Mouse (Mus musculus) heart, postnatal 0 days (tissue): ENCODE measurements around the gene Pgghg. TPM values are rescaled to one million over a fixed set of nuclear protein-coding genes. Genes with fewer than 3 reads are reported as not detected.
"Not testable (repeated sequence)": the region's sequence is repeated elsewhere in the genome, so short reads cannot be mapped to it uniquely, and the experiment has no call there.

Experiments used
- ATAC-seq: fragments of 200-750 bp; cut with Nextera tagmentation; 2 replicates; pipeline ENCODE4 v1.8.0; 2017; ENCODE audit warnings: low read depth, moderate number of reproducible peaks, moderate library complexity; ENCODE audit not compliant: insufficient read depth
- DNase-seq: peaks from one replicate; pipeline ENCODE4 v3.0.0-alpha.2; 2016; ENCODE audit warnings: low spot score
- H3K27ac ChIP-seq: fragments of 300-500 bp; sonication (generic); 2 replicates; pipeline ENCODE4 v1.5.1; 2014; ENCODE audit warnings: low read depth, mild to moderate bottlenecking
- H3K27me3 ChIP-seq: fragments of 300-500 bp; sonication (generic); 2 replicates; pipeline ENCODE4 v1.6.1; 2014; ENCODE audit warnings: low read length, mixed read lengths; ENCODE audit not compliant: control insufficient read depth, insufficient read depth
- H3K36me3 ChIP-seq: fragments of 300-500 bp; sonication (generic); replicated peaks from 2 replicates; pipeline ENCODE4 v1.6.1; 2014; ENCODE audit warnings: low read length, mixed read lengths; ENCODE audit not compliant: control insufficient read depth, insufficient read depth
- H3K4me1 ChIP-seq: fragments of 300-500 bp; sonication (generic); 2 replicates; pipeline ENCODE4 v1.6.1; 2014; ENCODE audit warnings: antibody characterized with exemption; ENCODE audit not compliant: control insufficient read depth, insufficient read depth
- H3K4me2 ChIP-seq: fragments of 300-500 bp; sonication (generic); 2 replicates; pipeline ENCODE4 v1.6.1; 2014; ENCODE audit warnings: low read depth, mild to moderate bottlenecking, low read length, moderate library complexity
- H3K4me3 ChIP-seq: fragments of 300-500 bp; sonication (generic); 2 replicates; pipeline ENCODE4 v1.5.1; 2014; ENCODE audit warnings: low read depth, low read length
- H3K9ac ChIP-seq: fragments of 300-500 bp; sonication (generic); replicated peaks from 2 replicates; pipeline ENCODE4 v1.6.1; 2014; ENCODE audit warnings: low read depth, low read length, mixed read lengths
- H3K9me3 ChIP-seq: fragments of 300-500 bp; sonication (generic); replicated peaks from 2 replicates; pipeline ENCODE4 v1.6.1; 2016; ENCODE audit warnings: low read length; ENCODE audit not compliant: control insufficient read depth
- CTCF ChIP-seq: IDR thresholded peaks from 2 replicates; pipeline ENCODE4 v1.5.1; 2016; ENCODE audit warnings: antibody characterized with exemption, control low read depth, low read depth
- EP300 ChIP-seq: IDR thresholded peaks from 2 replicates; pipeline ENCODE4 v1.6.1; 2016; ENCODE audit warnings: antibody characterized with exemption, low read depth
- WGBS: fragments of 180-500 bp; shearing (Covaris S2); extraction: QIAGEN DNeasy Blood & Tissue Kit; methylation state at CpG from one replicate; pipeline ENCODE4 v1.1.7; 2014; 5-methylcytosine and 5-hydroxymethylcytosine counted together
- polyA plus RNA-seq: library from polyadenylated mRNA; unstranded; fragments of >200 nt; fragmentation: Nextera tagmentation; extraction: Ambion mirVana; gene quantifications from 2 replicates; pipeline ENCODE4 v1.2.1, GENCODE M21; 2015
- total RNA-seq: library from RNA; depleted of rRNA; stranded (reverse); fragments of >200 nt; gene quantifications from 2 replicates; pipeline ENCODE4 v1.2.3, GENCODE M21; 2014; ENCODE audit warnings: low replicate concordance

The Pgghg gene
- total and polyA plus RNA-seq, 2 experiments from 2014 or later, result 5.9 to 16.3 TPM

GRCm38 (mm10) chr7:140971479-140972171 is 30.4 kb downstream of the Pgghg start:
- H3K27ac ChIP-seq, result peak overlapping the region; percentile 66
- no peak overlapping the region for H3K4me3 ChIP-seq
- no peaks in the 10 kb centered on the region for H3K36me3 ChIP-seq
- no peaks in the 10 kb centered on the region for H3K9me3 ChIP-seq
- H3K4me2 ChIP-seq, result no peak overlapping the region
- TF ChIP-seq EP300, result no peak
- no peak for TF ChIP-seq CTCF
- no peak overlapping the region for H3K9ac ChIP-seq
- H3K4me1 ChIP-seq, result peaks cover 6% of the 10 kb centered on the region; the same call in 1 of the 2 replicates
- 0 out of 2 replicates have a peak, but pooled peaks cover 16% of the 10 kb centered on the region for H3K27me3 ChIP-seq
- ATAC-seq (peak; percentile 60; the same call in 1 of the 2 replicates), DNase-seq (no peak)
- WGBS, result 56% methylated on average over 8 of the region's 8 CpGs

DNA sequence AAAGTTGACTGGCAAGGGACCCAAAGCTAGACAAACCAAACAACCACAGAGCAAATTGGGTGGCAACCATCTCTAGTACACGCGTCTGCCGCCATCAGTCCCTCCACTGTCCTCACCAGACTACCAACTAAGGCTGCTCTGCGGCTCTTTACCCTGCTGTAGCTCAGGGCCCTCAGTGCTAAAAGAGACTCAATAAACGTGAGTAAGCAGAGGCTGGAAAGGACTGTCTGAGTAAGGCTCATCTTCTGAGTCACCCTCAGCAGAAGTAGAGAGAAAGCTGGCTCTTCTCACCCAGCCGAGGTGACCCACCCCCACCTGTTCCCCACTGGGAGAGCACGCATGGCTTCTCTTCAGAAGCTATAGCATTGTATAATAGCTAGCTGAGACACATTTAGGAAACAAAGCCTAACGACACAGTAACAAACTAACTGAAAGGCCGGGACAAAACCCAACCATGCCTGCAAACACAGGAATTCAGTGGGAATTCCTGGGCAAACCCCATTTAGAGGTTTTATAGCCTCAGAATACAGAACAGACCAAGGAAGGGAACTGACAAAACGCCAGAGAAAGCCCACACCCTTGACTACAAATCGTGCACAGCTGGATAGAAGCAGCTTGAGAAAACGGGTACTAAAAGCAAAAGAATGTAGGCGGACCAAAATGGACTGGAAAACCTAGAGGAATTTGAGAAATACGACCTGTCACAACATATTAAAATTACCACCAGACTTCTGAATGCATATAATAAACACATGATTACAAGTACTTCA is 32.4 kb downstream of the Pgghg start:
- no peak overlapping the region for H3K4me2 ChIP-seq
- no peak for ATAC-seq
- no peaks in the 10 kb centered on the region for H3K36me3 ChIP-seq
- H3K9me3 ChIP-seq, result no peaks in the 10 kb centered on the region
- H3K27me3 ChIP-seq, result 0 out of 2 replicates have a peak, but pooled peaks cover 16% of the 10 kb centered on the region
- no peak for TF ChIP-seq CTCF
- no peak for TF ChIP-seq EP300
- no peak overlapping the region for H3K9ac ChIP-seq
- WGBS, result 51% methylated on average over 14 of the region's 14 CpGs
- no peak for DNase-seq
- no peak overlapping the region for H3K27ac ChIP-seq
- peaks cover 6% of the 10 kb centered on the region; the same call in 1 of the 2 replicates for H3K4me1 ChIP-seq
- H3K4me3 ChIP-seq, result no peak overlapping the region

DNA sequence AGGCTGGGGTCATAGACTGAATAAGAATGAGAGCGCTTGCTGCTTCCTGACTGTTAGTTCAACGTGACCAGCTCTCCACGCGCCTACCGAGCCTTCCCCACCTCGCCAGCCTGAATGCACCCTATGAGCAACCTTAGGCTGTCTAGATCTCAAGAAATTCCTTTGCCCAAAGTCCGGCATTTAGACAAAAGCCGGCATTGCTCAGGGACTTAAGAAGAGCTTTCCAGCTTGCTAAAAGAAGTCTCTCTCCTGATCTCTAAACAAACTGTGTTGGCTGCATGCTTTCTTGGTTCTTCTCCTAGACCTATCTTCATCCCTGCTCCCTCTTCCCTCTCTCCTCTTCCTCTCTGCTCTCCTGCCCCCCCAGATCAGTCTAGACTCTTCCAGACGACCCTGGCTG is 33.7 kb downstream of the Pgghg start:
- no peak overlapping the region for H3K4me3 ChIP-seq
- H3K4me2 ChIP-seq, result no peak overlapping the region
- H3K36me3 ChIP-seq, result no peaks in the 10 kb centered on the region
- H3K27me3 ChIP-seq, result 0 out of 2 replicates have a peak, but pooled peaks cover 11% of the 10 kb centered on the region
- no peak for DNase-seq
- H3K9me3 ChIP-seq, result no peaks in the 10 kb centered on the region
- no peak overlapping the region for H3K9ac ChIP-seq
- peaks cover 6% of the 10 kb centered on the region; the same call in 1 of the 2 replicates for H3K4me1 ChIP-seq
- TF ChIP-seq CTCF, result no peak
- TF ChIP-seq EP300, result no peak
- no peak overlapping the region for H3K27ac ChIP-seq
- WGBS, result 8% methylated on average over 9 of the region's 9 CpGs
- no peak for ATAC-seq

- H3K27me3 ChIP-seq, result 0 out of 2 replicates have a peak, but pooled peaks cover 9% of the 10 kb centered on the region
- no peak overlapping the region for H3K4me2 ChIP-seq
- 30% methylated on average over 3 of the region's 3 CpGs for WGBS
- no peak overlapping the region for H3K27ac ChIP-seq
- no peaks in the 10 kb centered on the region for H3K9me3 ChIP-seq
- no peaks in the 10 kb centered on the region for H3K36me3 ChIP-seq
- H3K4me3 ChIP-seq, result no peak overlapping the region
- H3K9ac ChIP-seq, result no peak overlapping the region
- DNase-seq (no peak), ATAC-seq (no peak)
- H3K4me1 ChIP-seq, result peaks cover 6% of the 10 kb centered on the region; the same call in 1 of the 2 replicates
- no peak for TF ChIP-seq CTCF
- no peak for TF ChIP-seq EP300
Measured at GRCm38 (mm10) chr7:140975465-140975864, 34.3 kb downstream of the Pgghg start.

DNA sequence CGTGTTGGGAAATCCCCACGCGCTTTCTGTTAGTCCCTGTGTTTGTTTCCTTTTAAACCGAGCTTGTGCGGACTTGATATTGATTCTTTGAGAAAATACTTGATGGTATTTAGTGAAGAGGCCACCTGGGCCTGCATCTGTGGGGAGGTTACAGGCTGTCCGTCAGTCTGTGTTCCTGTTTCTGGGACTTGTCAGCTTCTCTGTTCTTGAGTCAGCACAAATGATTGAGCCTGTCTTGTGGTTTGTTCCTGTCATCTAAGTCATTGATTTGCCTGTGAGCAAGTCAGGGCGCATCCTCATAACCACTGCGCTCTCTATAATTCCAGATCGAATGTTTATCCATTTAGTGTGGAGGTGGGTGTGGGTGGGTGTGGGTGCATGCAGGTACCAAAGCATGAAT is 35.5 kb downstream of the Pgghg start:
- not testable (repeated sequence) for H3K27ac ChIP-seq, H3K9me3 ChIP-seq
- WGBS, result 78% methylated on average over 9 of the region's 9 CpGs

More for the DNA sequence above, 35.5 kb downstream of the Pgghg start:
- not testable (repeated sequence) for DNase-seq, H3K4me3 ChIP-seq, H3K4me1 ChIP-seq, ATAC-seq, H3K9ac ChIP-seq, H3K4me2 ChIP-seq, H3K27me3 ChIP-seq, H3K36me3 ChIP-seq
